Mouse (Mus musculus): ENCODE data around the gene Dnajb6. TPM values are rescaled to one million over a fixed set of nuclear protein-coding genes. Genes with fewer than 3 reads are reported as not detected.

Gene Dnajb6
- polyA plus RNA-seq (2012; rRNA removed) = 28.3 and 49.4 TPM in 2 replicates

GRCm38 (mm10) chr5:29735557-29736061 lies at the start of gene Dnajb6, which contains the start of gene Gm5129:
Dnajb6 (plus strand) TSS chr5:29735688.
Gm5129 (minus strand) TSS chr5:29735936.

Other genes starting within 250 kb of the Dnajb6 start
- 12.2 and 13.2 TPM in 2 replicates for gene Ube3c, start 166.4 kb upstream of the Dnajb6 start, polyA plus RNA-seq (2012; rRNA removed)
- not detected in 2 replicates for gene Gm5129, start 248 bp downstream of the Dnajb6 start, polyA plus RNA-seq (2012; rRNA removed)

All from ovary, adult 2 months (tissue).